Mouse (Mus musculus) neutrophil, adult 83 days (primary cell): Measurements from ENCODE around the gene Fam149a. TPM values are rescaled to one million over a fixed set of nuclear protein-coding genes. Genes with fewer than 3 reads are reported as not detected.

Experiments used
- total RNA-seq, 2 experiments: library from RNA; stranded (reverse); gene quantifications; one replicate each; pipeline ENCODE4 v1.2.4; 2023

The Fam149a gene
- under 1 TPM in 1 of 2 experiments, not detected in 1; 0.11 TPM for total RNA-seq

DNA sequence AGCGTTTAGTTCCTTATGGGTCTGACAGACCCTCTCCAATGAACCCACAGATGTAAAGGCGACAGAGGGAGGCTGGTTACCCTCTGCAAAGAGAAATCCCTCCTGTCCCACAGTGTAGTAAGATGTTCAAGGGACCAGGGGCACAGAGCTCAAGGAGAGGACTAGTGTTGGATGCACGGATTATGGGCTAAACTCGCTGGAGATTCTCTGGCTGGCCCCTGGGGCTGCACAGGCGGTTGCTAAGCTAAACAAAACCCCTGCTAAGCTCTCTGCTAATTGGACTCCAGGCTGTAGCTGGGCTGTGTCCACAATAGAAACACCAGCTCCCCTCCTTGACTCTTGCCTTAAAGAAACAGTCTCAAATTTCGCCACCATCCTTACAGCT is at the start of gene Fam149a:
Gene Fam149a, minus strand, starts transcription at position 329 of the 385 bp plus-strand sequence.

DNA sequence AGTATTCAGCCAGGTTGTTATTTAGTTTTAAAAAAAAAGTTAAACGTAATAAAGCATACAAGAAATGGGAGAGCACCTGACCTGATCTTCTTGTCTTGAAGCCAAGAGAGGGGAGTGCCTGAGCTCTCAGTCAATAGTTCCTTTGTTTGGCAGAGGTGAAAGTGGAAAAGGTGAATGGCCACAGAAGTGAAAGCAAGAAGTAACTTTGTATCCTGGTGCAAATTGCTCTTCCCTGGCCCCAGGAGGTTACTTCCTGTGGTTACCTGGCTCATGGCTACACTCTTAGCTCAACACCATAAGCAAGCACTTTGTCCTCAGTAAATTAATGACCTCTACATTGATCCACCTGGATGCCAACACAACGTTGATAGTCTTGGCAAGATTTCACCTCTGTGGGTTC is 28.8 kb upstream of the Fam149a start, which contains the start of gene Tlr3:
Gene Tlr3, minus strand, starts transcription at position 199 of the 400 bp plus-strand sequence.

DNA sequence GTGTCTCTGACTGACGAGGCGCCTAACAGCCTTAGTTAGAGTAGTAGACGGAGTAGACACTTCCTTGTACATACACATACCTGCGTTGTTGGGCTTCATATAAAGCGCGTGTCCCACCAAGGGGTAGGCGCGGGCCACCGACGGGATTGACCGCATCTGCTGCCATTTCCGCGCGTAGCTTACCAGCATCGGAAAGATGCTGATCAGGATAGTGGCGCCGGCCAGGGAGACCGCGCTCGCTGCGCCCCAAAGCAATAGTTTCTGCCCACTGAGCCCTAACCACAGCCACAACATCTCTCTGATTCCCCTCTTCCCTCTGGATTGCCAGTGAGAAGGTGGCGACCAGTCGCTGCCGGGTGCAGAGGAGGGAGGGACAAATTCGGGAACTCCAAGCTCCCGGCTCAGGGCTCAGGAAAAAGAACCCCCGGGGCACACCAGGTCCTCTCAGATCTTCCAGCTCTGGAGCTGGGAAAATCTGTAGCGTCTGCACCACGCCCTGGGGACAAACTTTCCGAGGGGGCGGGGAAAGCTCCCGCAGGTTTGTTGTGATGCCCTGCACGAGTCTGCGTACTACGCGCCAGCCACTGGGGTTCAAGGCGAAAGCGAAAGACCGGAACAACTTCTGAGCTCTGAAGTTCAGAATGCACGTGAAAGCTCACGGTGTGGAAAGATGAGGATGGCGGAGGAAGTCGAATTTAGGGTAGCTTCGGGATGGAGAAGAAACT is 49.2 kb downstream of the Fam149a start, which contains the start of gene Cyp4v3:
Gene Cyp4v3, minus strand, starts transcription at position 532 of the 725 bp plus-strand sequence.

DNA sequence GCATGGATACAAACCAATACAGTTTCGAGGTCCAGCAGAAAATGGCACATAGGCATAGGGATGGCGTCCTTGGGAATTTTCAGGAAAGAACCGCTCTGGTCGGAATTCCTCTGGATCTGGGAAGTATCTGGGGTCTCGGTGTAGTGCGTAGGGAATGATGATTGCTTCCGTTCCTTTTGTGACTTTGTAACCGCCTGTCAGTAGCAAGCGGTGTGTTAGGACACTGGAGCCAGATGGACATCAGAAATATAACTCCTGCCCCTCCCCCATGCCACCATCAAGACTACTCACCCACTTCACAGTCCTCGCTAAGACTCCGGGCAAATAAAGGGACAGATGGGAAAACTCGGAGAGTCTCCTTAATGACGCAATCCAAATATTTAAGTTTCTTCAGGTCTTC is 73.7 kb downstream of the Fam149a start, which contains the start of gene Gm45753:
Gene Gm45753, minus strand, starts transcription at position 101 of the 400 bp plus-strand sequence.

DNA sequence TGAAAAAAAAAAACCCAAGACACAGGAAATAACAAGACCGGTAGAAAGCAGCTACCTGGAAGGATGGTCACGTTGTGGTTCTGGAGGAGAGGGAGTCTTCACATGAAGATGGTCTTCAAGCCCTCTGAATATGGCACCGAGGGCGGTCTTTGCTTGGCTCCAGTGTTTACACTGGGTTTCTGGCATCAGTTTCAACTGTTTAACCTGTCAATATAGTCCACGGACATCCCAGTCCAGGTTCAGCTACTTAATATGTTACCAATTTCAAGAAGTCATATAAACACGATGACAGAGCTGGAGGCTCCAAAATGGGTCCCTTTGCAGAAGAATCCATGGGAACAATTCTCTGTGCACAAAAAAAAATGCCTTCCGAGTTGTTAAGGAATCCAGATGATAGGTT is 87.4 kb downstream of the Fam149a start, which contains the start of gene Klkb1:
Gene Klkb1, minus strand, starts transcription at position 173 of the 400 bp plus-strand sequence.

Other genes starting within 250 kb of the Fam149a start
- not detected for gene F11, start 120.3 kb downstream of the Fam149a start, total RNA-seq
- gene Klkb1, start 87.4 kb downstream of the Fam149a start, total RNA-seq: not detected
- not detected for gene Gm45753, start 73.8 kb downstream of the Fam149a start, total RNA-seq
- gene Cyp4v3, start 49.1 kb downstream of the Fam149a start, total RNA-seq: 1 to 10 TPM; 4.1 to 5.2 TPM
- under 1 TPM; 0.18 to 0.86 TPM for gene Tlr3, start 28.8 kb upstream of the Fam149a start, total RNA-seq
- gene Sorbs2, start 125.5 kb upstream of the Fam149a start, total RNA-seq: 1 to 10 TPM in 1 of 2 experiments, under 1 TPM in 1; 0.77 to 1.2 TPM